In genomic region chr11:109517330-109517729, GRCm38 (mm10) we compare ENCODE assay signal across 27 mouse cellular contexts. TPM values are rescaled to one million over a fixed set of nuclear protein-coding genes. Genes with fewer than 3 reads are reported as not detected.
DNase-seq lines count a peak whose midpoint lies in the region; ATAC-seq lines count a peak whose summit lies in the region.
"Had no signal": no experiment of that assay in that cellular context is flagged by ENCODE, and none has a peak within 500 bp of the region (broad histone marks: within the 10 kb centered on the region; RNA-seq: fewer than 3 reads in every experiment).

No protein-coding gene starts in this region.

- no peak overlapping the region for H3K27ac ChIP-seq in midbrain, embryonic 11.5 days (ENCODE audit: low read depth, low read length)
- H3K27ac ChIP-seq in midbrain, embryonic 15.5 days = no peak overlapping the region
- H3K27ac ChIP-seq in liver, embryonic 15.5 days (replicated peaks) = peak overlapping the region; percentile 61; the same call in 1 of the 2 replicates
- no peak overlapping the region for H3K27ac ChIP-seq in kidney, embryonic 15.5 days
- H3K27ac ChIP-seq: embryonic facial prominence, embryonic 10.5 days; embryonic facial prominence, embryonic 13.5 days; forebrain, embryonic 12.5 days; forebrain, embryonic 15.5 days; heart, embryonic 15.5 days; hindbrain, embryonic 10.5 days; hindbrain, embryonic 13.5 days had no signal

- no peak for ATAC-seq in midbrain, embryonic 11.5 days (ENCODE audit: low FRiP score)
- ATAC-seq in midbrain, embryonic 15.5 days (replicated peaks) = no peak
- ATAC-seq in liver, embryonic 15.5 days (ENCODE audit: insufficient read depth) = peak; percentile 29; the same call in 1 of the 2 replicates
- ATAC-seq in megakaryocyte-erythroid progenitor cell, adult 5-6 weeks (replicated peaks; ENCODE audit: low FRiP score, low TSS enrichment, poor library complexity, severe bottlenecking) = peak; percentile 65
- no peak for ATAC-seq in kidney, embryonic 15.5 days (replicated peaks; ENCODE audit: low FRiP score)
- ATAC-seq: CD4-positive, CD25-positive, alpha-beta regulatory T cell, adult 4 months; forebrain, embryonic 15.5 days had no signal

- no peak overlapping the region for H3K4me3 ChIP-seq in midbrain, embryonic 11.5 days (ENCODE audit: low read depth, low read length)
- no peak overlapping the region for H3K4me3 ChIP-seq in midbrain, embryonic 15.5 days
- no peak overlapping the region for H3K4me3 ChIP-seq in liver, embryonic 15.5 days (replicated peaks)
- no peak overlapping the region for H3K4me3 ChIP-seq in kidney, embryonic 15.5 days (replicated peaks)
- H3K4me3 ChIP-seq: embryonic facial prominence, embryonic 10.5 days; embryonic facial prominence, embryonic 13.5 days; erythroblast, embryonic 14.5 days; forebrain, embryonic 12.5 days; forebrain, embryonic 15.5 days; heart, embryonic 12.5 days; heart, embryonic 15.5 days; hindbrain, embryonic 10.5 days; hindbrain, embryonic 13.5 days had no signal

- whole genome bisulfite sequencing in midbrain, embryonic 11.5 days = 93% methylated on average over 11 of the region's 11 CpGs
- 92% methylated on average over 11 of the region's 11 CpGs for WGBS in midbrain, embryonic 15.5 days
- WGBS in liver, embryonic 15.5 days (ENCODE audit: insufficient replicate concordance) = 49% methylated on average over 11 of the region's 11 CpGs
- WGBS in kidney, embryonic 15.5 days = 87% methylated on average over 11 of the region's 11 CpGs

- no peaks in the 10 kb centered on the region for H3K4me1 ChIP-seq in midbrain, embryonic 11.5 days (ENCODE audit: control insufficient read depth, insufficient read depth, low read length)
- H3K4me1 ChIP-seq in midbrain, embryonic 15.5 days = no peaks in the 10 kb centered on the region
- peaks cover 41% of the 10 kb centered on the region for H3K4me1 ChIP-seq in liver, embryonic 15.5 days (replicated peaks)
- H3K4me1 ChIP-seq in kidney, embryonic 15.5 days = no peaks in the 10 kb centered on the region
- H3K4me1 ChIP-seq: embryonic facial prominence, embryonic 13.5 days; forebrain, embryonic 12.5 days; forebrain, embryonic 15.5 days; heart, embryonic 12.5 days; heart, embryonic 15.5 days; hindbrain, embryonic 13.5 days had no signal

- no peak overlapping the region for H3K4me2 ChIP-seq in midbrain, embryonic 11.5 days
- no peak overlapping the region for H3K4me2 ChIP-seq in midbrain, embryonic 15.5 days
- H3K4me2 ChIP-seq in liver, embryonic 15.5 days = peak overlapping the region; percentile 23; the same call in 1 of the 2 replicates
- no peak overlapping the region for H3K4me2 ChIP-seq in kidney, embryonic 15.5 days
- H3K4me2 ChIP-seq: embryonic facial prominence, embryonic 13.5 days; forebrain, embryonic 12.5 days; forebrain, embryonic 15.5 days; heart, embryonic 12.5 days; heart, embryonic 15.5 days; hindbrain, embryonic 13.5 days had no signal

- peak; percentile 73 for DNase-seq in midbrain, embryonic 11.5 days (ENCODE audit: low spot score, missing footprints)
- no peak for DNase-seq in kidney, adult 11 months
- DNase-seq: adrenal gland, adult 2 months; adrenal gland, postnatal 25 days; cerebellum, adult 11-12 months; cerebellum, adult 8-10 months; cerebellum, postnatal 10 days; cerebellum, postnatal 36 days; embryo, embryonic 11 days; gastrocnemius, postnatal 25 days; heart, adult 18-20 months; heart, postnatal 10 days; heart, postnatal 36 days had no signal

- no peaks in the 10 kb centered on the region for H3K36me3 ChIP-seq in midbrain, embryonic 11.5 days (ENCODE audit: control insufficient read depth, insufficient read depth, low read length)
- no peaks in the 10 kb centered on the region for H3K36me3 ChIP-seq in midbrain, embryonic 15.5 days (replicated peaks)
- H3K36me3 ChIP-seq in liver, embryonic 15.5 days (replicated peaks) = no peaks in the 10 kb centered on the region
- no peaks in the 10 kb centered on the region for H3K36me3 ChIP-seq in kidney, embryonic 15.5 days
- H3K36me3 ChIP-seq: embryonic facial prominence, embryonic 10.5 days; embryonic facial prominence, embryonic 13.5 days; forebrain, embryonic 12.5 days; forebrain, embryonic 15.5 days; heart, embryonic 12.5 days; heart, embryonic 15.5 days; hindbrain, embryonic 10.5 days; hindbrain, embryonic 13.5 days had no signal

- no peak overlapping the region for H3K9ac ChIP-seq in midbrain, embryonic 11.5 days (ENCODE audit: low read length)
- no peak overlapping the region for H3K9ac ChIP-seq in midbrain, embryonic 15.5 days
- no peak overlapping the region for H3K9ac ChIP-seq in liver, embryonic 15.5 days
- no peak overlapping the region for H3K9ac ChIP-seq in kidney, embryonic 15.5 days
- H3K9ac ChIP-seq: embryonic facial prominence, embryonic 13.5 days; forebrain, embryonic 12.5 days; forebrain, embryonic 15.5 days; heart, embryonic 12.5 days; heart, embryonic 15.5 days; hindbrain, embryonic 13.5 days had no signal

- no peaks in the 10 kb centered on the region for H3K27me3 ChIP-seq in midbrain, embryonic 11.5 days (ENCODE audit: control insufficient read depth, insufficient read depth, low read length)
- no peaks in the 10 kb centered on the region for H3K27me3 ChIP-seq in midbrain, embryonic 15.5 days (replicated peaks)
- peaks cover 4% of the 10 kb centered on the region; the same call in 1 of the 2 replicates for H3K27me3 ChIP-seq in liver, embryonic 15.5 days
- no peaks in the 10 kb centered on the region for H3K27me3 ChIP-seq in kidney, embryonic 15.5 days
- H3K27me3 ChIP-seq: embryonic facial prominence, embryonic 13.5 days; forebrain, embryonic 12.5 days; forebrain, embryonic 15.5 days; heart, embryonic 15.5 days; hindbrain, embryonic 13.5 days had no signal

- H3K9me3 ChIP-seq in midbrain, embryonic 11.5 days (ENCODE audit: control insufficient read depth, low read length) = no peaks in the 10 kb centered on the region
- no peaks in the 10 kb centered on the region for H3K9me3 ChIP-seq in midbrain, embryonic 15.5 days
- no peaks in the 10 kb centered on the region for H3K9me3 ChIP-seq in liver, embryonic 15.5 days (replicated peaks)
- no peaks in the 10 kb centered on the region for H3K9me3 ChIP-seq in kidney, embryonic 15.5 days (replicated peaks)
- H3K9me3 ChIP-seq: embryonic facial prominence, embryonic 10.5 days; embryonic facial prominence, embryonic 13.5 days; forebrain, embryonic 12.5 days; forebrain, embryonic 15.5 days; heart, embryonic 12.5 days; heart, embryonic 15.5 days; hindbrain, embryonic 10.5 days; hindbrain, embryonic 13.5 days had no signal

RNA-seq across cellular contexts. Expression of gene Slc16a6, which starts 43.9 kb away (rescaled TPM):
- polyA plus RNA-seq in midbrain, embryonic 11.5 days (2014; fragmentation: Nextera tagmentation; extraction: Ambion mirVana) = 3.6 TPM in 2 replicates
- 4.1 and 4.3 TPM in 2 replicates for polyA plus RNA-seq in midbrain, embryonic 15.5 days (2015; fragmentation: Nextera tagmentation; extraction: Ambion mirVana)
- 38.9 and 39.1 TPM in 2 replicates for polyA plus RNA-seq in liver, embryonic 15.5 days (2015; fragmentation: Nextera tagmentation; extraction: Ambion mirVana)
- total RNA-seq in megakaryocyte-erythroid progenitor cell, adult 5-6 weeks (2014; fragmentation: Nextera tagmentation) = 40.6 and 46.9 TPM in 2 replicates
- total RNA-seq in megakaryocyte-erythroid progenitor cell, adult 5-6 weeks (2017) = 16.5 and 20.6 TPM in 2 replicates
- 8.8 and 10.5 TPM in 2 replicates for polyA plus RNA-seq in kidney, embryonic 15.5 days (2015; fragmentation: Nextera tagmentation; extraction: Ambion mirVana)

RNA-seq across cellular contexts. Expression of gene Arsg, which starts 44.2 kb away (rescaled TPM):
- polyA plus RNA-seq in midbrain, embryonic 11.5 days (2014; fragmentation: Nextera tagmentation; extraction: Ambion mirVana) = 2.9 and 4.7 TPM in 2 replicates
- 3.7 and 5.0 TPM in 2 replicates for polyA plus RNA-seq in midbrain, embryonic 15.5 days (2015; fragmentation: Nextera tagmentation; extraction: Ambion mirVana)
- 3.4 and 3.7 TPM in 2 replicates for polyA plus RNA-seq in liver, embryonic 15.5 days (2015; fragmentation: Nextera tagmentation; extraction: Ambion mirVana)
- 7.3 and 9.3 TPM in 2 replicates for total RNA-seq in megakaryocyte-erythroid progenitor cell, adult 5-6 weeks (2014; fragmentation: Nextera tagmentation)
- total RNA-seq in megakaryocyte-erythroid progenitor cell, adult 5-6 weeks (2017) = 4.1 and 4.7 TPM in 2 replicates
- 4.7 and 5.4 TPM in 2 replicates for polyA plus RNA-seq in kidney, embryonic 15.5 days (2015; fragmentation: Nextera tagmentation; extraction: Ambion mirVana)

Comparison
In these comparisons a context has a peak if more than half of its experiments do, and no peak if none do; other contexts are left out.
1. ATAC-seq: peak in liver, embryonic 15.5 days (single experiment) and megakaryocyte-erythroid progenitor cell, adult 5-6 weeks (single experiment); none in midbrain, embryonic 11.5 days (single experiment), midbrain, embryonic 15.5 days (single experiment) and kidney, embryonic 15.5 days (single experiment).